Mouse (Mus musculus): ENCODE measurements around the gene Kif5c.

Gene Kif5c

DNA sequence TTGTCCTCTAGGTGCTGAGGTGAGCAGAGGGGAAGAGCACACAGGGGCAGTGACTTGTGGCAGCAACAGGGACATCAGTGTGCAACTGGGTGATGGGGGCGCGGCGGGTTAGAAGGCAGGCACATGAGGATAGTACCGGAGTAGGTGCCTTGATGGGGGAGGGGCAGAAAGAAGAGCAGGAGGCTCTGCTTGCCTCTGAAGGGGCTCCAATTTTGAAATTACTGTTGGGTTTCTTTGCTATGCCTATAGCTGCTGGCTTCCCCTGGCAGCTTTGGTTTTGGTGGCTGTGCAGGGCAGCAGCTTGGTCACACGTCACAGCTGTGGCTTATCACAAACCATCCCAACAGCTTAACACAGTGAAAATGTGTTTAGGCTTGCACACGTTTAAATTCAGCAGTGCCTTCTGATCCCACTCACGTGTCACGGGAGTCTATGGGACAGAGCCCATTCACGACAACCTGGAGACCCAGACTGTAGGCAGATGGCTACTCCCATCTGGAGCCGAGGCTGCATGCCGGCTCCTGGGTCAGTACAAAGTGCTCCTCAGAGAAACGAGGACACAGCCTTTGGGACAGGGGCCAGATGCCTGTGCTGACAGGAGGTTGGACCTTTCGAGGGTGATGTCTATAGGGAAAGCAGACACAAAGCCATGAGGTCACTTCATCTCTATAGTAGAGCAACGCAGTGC is 126.1 kb downstream of the Kif5c start:
- DNase-seq (ENCODE audit: low read depth, low spot score), result peak; percentile 96

DNA sequence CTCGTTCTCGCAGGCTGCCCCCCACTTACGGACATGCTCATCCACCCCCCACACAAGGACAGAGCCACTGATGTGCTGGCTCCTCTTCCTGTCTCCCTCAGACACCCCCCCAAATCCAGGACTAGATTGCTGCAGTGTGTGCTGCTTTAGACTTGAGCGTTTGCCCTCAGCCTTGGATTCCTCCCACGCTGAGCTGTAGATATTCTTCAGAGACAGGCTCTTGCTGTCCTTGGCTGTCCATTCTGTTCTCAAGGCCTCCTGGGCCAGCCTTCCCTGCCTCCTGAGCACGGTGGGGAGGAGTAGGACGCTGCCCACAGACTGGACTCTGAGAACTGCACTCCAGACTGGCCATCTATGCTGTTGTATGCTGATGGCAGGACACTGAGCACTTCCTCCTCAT is 127.8 kb downstream of the Kif5c start:
- DNase-seq (ENCODE audit: low read depth, low spot score), result peak; percentile 62

DNA sequence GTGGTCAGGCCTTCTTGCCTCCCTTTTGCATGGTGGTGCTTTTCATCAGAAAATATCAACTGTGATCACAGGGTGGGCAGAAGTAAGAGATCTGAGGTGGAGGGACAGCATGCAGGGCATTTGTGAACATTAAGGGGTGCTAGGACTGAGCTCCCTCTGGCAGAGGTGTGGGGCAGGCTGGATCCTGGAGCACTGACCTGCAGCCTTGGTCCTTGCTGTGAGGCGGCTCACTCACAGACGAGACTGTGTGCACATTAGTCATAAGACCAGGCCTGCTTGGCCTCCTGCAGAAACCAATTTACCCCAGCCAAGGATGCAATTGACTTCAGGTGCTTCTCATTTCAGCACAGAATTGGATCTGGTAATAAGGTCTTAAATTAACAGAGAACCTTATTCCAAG is 128.6 kb downstream of the Kif5c start:
- no peak for DNase-seq (ENCODE audit: low read depth, low spot score)

DNA sequence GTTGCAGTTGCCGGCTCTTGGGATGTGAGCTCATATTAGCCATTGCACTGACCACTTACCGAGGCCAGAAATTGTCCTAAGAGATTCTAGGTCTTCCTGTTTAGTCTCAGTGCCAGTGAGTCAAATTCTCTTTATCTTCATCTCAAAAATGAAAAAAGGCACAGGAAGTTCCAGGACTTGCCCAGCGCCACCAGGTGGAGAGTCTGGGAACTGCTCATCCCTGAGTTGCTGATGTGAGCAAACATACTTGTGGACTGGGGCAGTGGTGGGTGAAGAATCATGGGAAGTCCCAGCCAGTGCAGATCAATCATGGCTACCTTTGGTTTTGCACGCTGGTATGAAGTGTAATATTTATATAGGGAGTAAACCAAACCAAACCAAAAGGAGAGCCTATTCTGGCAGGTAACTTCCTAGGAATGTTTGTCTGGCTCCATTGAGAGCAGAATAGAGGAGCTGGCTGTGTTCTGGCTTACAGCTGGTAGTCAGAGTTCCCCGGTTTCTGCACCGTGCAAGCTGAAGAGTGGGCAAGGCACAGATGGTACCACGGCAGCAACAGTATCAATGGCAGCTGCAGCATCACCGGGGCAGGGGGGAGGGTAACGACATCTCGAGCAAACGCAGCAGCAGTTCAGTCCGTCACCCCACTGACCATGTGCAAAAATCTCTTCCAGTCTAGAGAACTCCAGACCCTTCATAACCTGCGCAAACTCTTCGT is 129.7 kb downstream of the Kif5c start:
- DNase-seq (ENCODE audit: low read depth, low spot score), result peak; percentile 77

DNA sequence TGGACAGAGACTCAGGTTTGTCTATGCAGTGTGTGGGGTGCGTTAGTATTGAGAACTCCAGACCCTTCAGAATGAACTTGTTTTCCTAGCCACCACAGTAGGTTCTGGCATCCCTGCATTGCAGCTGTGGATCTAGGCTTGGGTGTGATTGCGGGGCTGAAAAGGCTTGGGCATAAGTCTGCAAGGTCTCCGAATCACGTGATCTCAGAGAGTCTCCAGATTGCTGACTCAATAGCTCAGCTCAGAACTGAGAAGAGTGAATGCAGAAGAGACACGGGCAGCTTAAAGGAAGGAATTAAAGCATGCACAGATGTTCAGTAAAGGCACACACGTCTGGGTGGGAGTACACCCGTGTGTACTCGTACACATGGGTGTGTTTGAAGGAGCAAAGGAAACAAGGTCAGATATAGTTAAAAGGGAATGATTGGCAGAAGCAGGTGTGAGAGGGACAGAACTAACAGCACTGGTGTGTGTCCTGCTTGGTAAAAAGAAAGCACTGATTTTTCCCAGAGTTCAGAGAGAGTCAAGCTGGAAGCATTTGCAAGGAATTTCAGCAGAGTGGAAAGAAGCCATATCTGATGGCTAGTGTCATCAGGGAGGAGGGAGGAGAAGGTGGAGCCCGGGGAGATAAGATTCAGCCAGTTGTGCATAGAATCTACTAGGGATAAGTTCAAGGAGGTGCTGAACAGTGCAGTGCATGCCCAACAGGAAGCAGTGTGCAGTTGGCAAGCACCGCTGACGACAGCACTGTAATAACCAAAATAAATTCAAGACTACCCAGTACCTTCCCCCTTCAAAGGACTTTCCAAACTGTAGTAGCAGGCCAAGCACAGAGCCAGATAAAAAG is 130.9 kb downstream of the Kif5c start:
- peak; percentile 49 for DNase-seq (ENCODE audit: low read depth, low spot score)

DNA sequence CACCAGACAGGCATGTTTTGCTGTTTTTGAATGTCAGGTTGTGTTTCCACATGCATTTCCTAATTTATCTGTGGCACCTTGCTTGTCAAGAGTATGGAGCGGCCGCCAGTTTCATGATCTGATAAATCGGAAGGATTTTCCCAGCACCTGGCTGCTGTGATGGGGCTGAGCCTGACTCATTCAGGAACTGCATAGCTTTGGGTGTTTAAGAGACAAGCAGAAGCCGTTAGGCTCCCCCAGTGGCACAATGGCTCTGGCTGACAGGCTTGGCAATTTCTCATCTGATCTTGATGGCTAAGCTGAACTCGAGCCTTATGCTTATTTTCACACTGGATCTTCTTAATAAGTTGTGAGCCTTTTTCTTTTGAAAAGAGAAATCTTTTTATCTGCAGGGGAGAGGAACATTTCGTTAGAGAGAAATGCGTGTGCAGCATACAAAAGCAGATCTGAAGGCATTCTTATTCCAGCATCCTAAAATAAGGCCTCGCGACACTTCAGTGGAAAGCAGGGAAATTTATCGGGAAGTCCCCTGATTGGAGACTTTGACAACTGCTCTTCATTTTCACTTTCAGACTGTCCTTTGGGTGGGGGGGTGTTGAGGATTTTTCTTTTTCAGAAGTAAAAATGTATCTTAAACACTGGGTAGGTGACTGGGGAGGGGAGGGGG is 132.6 kb downstream of the Kif5c start:
- peak; percentile 79 for DNase-seq (ENCODE audit: low read depth, low spot score)

DNA sequence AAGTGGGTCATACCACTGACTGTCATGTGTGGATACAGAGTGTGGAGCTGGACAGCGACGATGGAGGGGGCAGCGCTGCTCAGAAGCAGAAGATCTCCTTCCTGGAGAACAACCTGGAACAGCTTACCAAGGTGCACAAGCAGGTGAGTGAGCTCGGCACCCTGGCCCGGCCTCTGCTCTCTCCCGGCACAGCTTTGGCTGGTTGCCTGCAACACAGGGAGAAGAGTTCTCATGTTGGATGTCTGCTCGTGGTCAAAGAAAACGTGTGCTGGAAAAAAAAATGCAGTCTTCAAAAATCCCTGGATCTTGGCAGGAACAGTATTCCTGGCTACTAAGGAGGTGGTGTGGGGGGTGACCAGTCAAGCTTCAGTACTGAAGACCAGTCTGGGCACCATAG is 133.1 kb downstream of the Kif5c start:
- DNase-seq (ENCODE audit: low read depth, low spot score), result no peak

DNA sequence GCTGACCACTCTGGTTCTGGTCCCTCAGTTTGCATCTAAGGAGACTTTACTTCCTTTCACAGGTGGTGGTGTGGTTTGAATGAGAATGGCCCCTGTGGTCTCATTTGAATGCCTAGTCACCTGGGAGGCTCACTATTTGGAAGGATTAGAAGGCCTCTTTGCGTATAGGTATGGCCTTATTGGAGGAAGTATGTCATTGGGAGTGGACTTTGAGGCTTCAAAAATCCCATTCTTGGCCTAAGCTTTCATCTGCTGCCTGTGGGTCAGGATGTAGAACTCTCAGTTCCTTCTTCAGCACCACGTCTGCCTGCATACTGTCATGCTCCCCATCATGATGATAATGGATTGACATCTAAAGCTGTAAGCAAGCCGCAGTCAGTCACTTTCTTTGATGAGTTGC is 134.0 kb downstream of the Kif5c start:
- no peak for DNase-seq (ENCODE audit: low read depth, low spot score)

DNA sequence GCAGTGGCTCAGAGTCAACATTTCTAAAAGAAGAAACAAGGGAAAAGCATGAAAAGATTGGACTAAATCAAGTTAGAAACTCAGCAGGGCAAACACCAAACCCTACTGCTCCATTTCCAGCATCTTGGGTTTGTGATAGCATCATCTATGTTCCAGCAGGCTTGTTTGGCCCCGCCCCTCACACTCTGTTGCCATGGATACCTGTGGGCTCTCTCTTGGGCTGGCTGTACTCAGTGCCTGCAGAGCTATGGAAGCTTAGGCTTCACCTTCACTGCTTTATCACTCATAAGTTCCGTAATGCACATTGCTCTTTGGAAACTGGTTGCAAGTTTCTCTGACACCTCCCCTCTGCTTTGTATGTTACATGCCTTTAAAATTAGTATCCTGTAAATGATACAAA is 136.0 kb downstream of the Kif5c start:
- DNase-seq (ENCODE audit: low read depth, low spot score), result peak; percentile 80

DNA sequence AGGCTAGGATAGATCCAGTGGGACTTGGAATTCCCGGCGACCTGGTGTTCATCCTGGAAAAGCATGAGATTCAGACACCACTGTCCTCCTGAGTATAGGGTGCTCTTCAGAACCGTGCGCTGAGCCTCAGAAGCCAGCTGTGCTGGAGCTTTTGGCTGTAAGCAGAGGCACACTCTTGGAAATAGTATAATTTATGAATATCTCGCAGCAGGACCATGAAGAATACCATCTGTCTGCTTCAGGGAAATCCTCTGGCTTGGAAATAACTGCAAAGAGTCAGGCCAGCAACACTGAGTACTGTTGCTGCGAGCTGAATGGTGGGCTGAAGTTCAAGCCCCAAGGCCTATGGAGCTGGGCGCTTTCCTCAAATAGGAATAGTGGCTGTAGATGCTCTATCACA is 138.5 kb downstream of the Kif5c start:
- no peak for DNase-seq (ENCODE audit: low read depth, low spot score)

DNA sequence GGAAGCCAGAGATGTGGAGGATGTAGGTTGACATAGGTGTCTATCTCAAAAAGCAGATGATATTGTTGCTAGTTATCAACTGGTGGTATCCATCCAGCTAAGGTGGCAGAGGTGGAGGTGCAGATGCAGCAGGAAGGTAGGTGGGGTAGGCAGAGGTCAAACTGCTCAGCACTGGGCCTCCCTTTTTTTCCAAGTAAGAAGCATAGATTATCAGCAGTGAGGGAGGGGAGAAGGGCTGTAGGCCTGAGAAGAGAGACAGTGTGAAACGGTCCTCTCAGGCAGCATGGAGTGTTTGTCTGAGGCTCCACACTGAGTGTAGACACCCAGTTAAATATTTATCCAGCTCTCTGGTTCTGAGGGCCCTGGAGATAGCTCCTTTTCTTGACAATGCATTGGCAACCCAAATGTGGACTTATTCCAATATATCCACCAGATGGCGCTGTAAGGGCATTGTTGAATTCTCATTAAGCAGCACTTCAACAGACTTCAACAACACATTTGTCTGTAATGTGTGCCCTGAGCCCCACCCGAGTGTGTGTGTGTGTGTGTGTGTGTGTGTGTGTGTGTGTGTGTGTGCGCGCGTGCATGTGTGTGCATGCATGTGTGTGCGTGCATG is 145.3 kb downstream of the Kif5c start:
- peak; percentile 89 for DNase-seq (ENCODE audit: low read depth, low spot score)

DNA sequence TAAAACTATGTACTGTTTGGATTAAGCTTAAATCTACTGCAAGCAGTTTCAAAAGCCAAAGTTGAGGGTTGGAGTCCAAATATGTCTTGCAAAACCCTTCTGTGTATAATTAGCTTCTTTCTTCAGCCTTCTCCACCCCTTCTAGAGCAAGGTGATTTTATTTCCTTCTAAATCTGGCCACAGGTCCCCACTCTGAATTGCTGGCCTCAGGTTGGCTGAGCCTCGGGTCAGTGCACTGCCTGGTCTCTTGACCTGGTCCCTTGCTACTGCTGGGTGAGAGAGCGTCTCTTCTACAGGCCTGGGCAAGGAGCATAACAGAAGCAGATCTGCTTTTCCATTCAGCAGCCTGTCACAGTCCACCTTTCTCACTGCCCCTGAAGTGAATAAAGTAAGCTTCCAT is 149.8 kb downstream of the Kif5c start:
- DNase-seq (ENCODE audit: low read depth, low spot score), result no peak

DNA sequence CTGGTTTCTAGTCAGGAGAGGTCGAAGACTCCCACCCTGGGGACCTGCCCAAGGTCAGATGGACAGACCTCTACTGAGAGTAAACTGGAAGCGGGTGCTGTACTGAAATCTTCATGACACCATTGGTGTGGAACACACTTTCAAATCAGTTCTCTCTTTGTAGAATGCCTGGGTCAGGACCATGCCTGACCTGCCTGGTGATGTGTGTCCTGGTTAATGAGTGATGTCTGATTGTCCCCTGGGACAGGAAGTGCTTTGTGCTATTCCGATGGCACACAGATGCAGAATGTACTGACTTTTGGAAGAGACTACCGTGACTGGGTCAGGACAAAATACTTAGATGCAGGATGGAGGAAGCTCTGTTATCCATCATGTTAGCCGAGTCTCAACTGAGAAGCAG is 151.3 kb downstream of the Kif5c start:
- DNase-seq (ENCODE audit: low read depth, low spot score), result no peak

DNA sequence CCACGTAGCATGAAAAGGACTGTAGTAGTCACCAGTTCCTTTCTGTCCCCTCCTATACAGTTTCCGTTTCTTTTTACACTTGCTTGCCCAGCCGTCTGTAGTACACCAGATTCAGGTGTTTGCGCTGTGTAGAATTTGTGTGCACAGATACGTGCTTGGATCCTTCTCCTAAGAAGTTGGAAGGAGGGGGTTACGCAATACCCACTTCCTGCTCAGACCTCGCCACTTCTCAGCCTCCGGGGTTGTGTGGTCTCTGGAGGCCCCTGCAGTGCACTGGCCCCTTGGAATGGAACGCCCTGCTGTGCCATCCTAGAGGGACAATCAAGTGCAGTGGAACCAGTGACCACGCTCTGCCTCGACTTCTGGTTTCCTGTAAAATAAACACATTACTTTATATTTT is 152.1 kb downstream of the Kif5c start:
- DNase-seq (ENCODE audit: low read depth, low spot score), result no peak

DNA sequence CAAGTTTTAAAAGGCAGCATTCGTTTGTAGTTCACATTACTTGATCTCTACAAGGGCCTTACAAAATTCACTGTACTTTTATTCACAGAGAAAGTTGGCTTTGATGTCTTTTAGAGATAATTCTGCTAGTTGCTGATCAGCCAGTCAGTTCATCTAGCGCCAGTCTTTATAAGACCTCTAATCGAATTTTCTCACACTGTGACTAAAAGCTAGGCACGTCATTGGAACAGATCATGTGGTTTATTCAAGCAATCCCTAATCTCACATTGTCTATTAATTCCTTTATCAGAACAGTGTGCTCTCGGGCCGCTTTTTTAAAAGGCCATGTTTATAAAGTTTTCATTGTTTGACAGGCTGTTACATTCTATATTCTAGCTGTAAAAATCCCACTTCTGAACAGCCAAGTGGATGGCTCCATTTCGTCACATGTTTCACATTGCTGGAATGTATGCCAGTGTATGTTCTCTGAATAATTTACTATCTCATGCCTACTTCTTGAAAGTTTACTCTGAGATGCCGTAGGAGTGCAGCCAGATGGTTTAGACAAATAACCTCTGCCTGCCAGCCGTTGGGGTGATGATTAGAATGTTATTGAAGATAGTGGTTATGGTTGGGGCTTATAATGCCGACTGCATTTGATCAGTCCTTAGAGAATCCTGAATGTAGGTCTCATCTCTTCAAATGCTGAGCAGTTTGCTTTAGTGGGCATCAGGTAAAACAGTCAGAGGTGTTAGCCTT is 154.3 kb downstream of the Kif5c start:
- DNase-seq (ENCODE audit: low read depth, low spot score), result no peak

DNA sequence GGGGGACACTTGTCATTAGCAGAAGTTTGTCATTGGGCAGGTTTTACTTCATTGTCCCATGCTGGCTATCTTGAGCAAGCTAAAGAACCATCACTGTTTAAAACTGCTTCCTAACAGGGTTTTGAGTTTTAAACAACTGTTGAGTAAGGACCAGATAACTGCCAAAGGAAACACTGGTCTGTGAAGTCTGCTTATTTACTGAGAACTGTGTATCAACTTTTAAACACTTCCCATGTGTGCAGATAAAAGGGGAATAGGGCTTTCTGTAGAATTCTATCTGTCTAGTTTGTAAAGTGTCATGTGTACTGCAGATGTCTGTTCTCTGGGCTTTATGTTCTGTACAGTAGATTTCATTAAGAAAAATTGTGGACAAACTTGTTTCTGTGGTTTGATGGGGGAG is 155.1 kb downstream of the Kif5c start:
- DNase-seq (ENCODE audit: low read depth, low spot score), result no peak

DNA sequence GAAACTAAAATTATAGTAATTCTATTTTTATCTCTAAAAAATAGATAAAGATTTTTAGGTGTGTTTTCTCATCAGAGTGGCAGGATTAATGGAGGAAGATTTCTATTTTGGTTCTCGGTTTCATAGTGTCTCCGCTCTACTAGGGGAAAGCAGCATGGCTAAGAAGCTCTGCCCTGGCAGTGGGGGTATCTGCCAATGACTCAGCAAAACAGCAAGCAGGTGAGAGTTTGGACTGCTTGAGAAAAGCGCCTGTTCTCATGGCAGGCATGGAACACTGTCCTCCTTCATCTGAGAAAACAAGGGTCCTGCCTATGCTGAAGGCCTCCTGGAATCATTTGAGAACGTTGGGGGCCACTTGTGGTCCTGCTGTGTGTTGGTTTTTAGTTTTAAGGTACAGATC is 156.1 kb downstream of the Kif5c start:
- no peak for DNase-seq (ENCODE audit: low read depth, low spot score)

DNA sequence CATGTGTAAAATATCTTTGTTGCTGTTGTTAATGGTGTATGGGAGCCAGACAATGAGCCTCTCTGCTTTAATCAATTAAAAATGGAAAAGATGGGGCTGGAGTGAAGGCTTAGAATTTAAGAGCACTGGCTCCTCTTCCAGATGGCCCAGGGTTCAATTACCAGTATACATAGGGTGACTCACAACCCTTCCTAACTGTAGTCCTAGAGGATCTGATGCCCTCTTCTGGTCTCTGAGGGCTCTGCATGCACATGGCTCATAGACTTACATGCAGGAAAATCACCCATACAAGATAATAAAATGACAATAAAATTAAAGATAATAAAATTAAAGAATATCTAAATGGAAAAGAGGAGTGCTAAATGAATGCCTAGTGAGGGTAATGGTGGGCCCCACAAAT is 156.6 kb downstream of the Kif5c start:
- peak; percentile 55 for DNase-seq (ENCODE audit: low read depth, low spot score)

DNA sequence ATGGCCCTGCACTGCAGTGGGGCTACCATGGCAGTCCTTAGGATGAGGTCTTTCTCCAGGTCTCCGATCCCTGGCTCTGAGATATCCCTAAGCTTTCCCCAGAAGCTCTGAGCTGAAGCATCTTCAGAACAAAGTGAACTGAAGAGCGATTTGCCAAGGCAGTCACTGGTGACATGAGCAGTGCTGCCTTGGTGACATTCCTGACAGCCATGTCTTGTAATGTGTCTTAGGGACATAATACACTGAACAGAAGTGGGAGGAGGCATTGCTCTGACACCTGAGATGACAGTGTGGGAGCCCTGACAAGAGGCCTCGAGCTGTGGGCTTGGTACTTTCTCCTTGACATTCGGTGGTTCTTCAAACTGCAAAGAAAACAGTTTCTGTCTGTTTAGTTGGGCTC is 157.3 kb downstream of the Kif5c start:
- no peak for DNase-seq (ENCODE audit: low read depth, low spot score)

DNA sequence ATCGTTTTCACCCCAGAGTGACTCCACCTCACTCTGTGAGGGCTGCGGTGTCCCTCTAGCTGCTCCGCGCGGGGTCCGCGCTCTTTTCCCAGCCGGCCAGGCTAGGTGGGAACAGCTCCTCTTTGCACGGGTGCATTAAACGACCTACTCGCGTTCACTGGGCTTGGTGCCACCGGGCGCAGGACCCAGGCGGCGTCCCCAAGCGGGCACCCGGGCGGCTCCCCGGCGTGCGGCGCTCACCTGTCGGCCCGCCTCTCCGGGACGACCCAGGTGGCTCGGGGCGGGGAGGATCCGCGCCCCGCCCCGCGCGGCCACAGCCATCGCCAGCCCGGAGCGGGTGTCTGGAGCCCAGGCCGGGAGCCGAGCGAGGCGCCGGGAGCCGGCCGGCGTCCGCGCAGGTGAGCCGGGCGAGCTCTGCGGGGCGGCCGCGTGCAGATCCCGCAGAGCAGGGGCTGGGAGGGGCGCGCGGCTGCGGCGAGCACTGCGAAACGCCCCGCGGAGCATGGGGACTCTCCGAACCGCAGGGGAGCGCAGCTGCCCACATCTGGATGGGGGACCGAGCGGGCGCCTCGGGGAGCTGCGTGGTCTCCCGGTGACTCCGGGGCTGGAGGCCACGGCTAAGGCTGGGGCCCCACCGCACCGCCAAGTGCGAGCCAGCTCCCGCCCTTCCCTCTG is 168.4 kb downstream of the Kif5c start, which contains the start of gene Lypd6b:
Gene Lypd6b (plus strand): TSS at position 313 of the 675 bp plus-strand sequence.
- DNase-seq (ENCODE audit: low read depth, low spot score), result no peak

Measured in brain, adult 2 months (tissue).